Mouse (Mus musculus): ENCODE measurements around the gene Limch1. TPM values are rescaled to one million over a fixed set of nuclear protein-coding genes. Genes with fewer than 3 reads are reported as not detected.

Limch1 gene
- total RNA-seq, 2 experiments from 2014 or later = 69.5 to 100 TPM

- DNase-seq = no peak
Measured at GRCm38 (mm10) chr5:66746761-66747160, 1.1 kb downstream of the Limch1 start.

GRCm38 (mm10) chr5:66747761-66748430 is 2.3 kb downstream of the Limch1 start:
- DNase-seq = no peak

GRCm38 (mm10) chr5:66748448-66749115 is 3.0 kb downstream of the Limch1 start:
- DNase-seq = no peak

GRCm38 (mm10) chr5:66750641-66751040 is 5.0 kb downstream of the Limch1 start:
- no peak for DNase-seq

GRCm38 (mm10) chr5:66751332-66751980 is 5.8 kb downstream of the Limch1 start:
- DNase-seq = no peak

- DNase-seq = no peak
Measured at GRCm38 (mm10) chr5:66753620-66754019, 8.0 kb downstream of the Limch1 start.

GRCm38 (mm10) chr5:66756821-66757705 is 11.4 kb downstream of the Limch1 start:
- DNase-seq = no peak

- no peak for DNase-seq
Measured at GRCm38 (mm10) chr5:66757706-66758237, 12.1 kb downstream of the Limch1 start.

- no peak for DNase-seq
Measured at GRCm38 (mm10) chr5:66759354-66759753, 13.7 kb downstream of the Limch1 start.

- DNase-seq = no peak
Measured at GRCm38 (mm10) chr5:66760747-66761146, 15.1 kb downstream of the Limch1 start.

GRCm38 (mm10) chr5:66762006-66762405 is 16.4 kb downstream of the Limch1 start:
- DNase-seq = no peak

GRCm38 (mm10) chr5:66764129-66764528 is 18.5 kb downstream of the Limch1 start:
- DNase-seq = no peak

GRCm38 (mm10) chr5:66765911-66766310 is 20.3 kb downstream of the Limch1 start:
- no peak for DNase-seq

- no peak for DNase-seq
Measured at GRCm38 (mm10) chr5:66768034-66768433, 22.4 kb downstream of the Limch1 start.

- DNase-seq = no peak
Measured at GRCm38 (mm10) chr5:66769070-66769469, 23.4 kb downstream of the Limch1 start.

GRCm38 (mm10) chr5:66769558-66769957 is 23.9 kb downstream of the Limch1 start:
- no peak for DNase-seq

- no peak for DNase-seq
Measured at GRCm38 (mm10) chr5:66777999-66778710, 32.5 kb downstream of the Limch1 start.

- no peak for DNase-seq
Measured at GRCm38 (mm10) chr5:66780371-66780770, 34.7 kb downstream of the Limch1 start.

GRCm38 (mm10) chr5:66781507-66781906 is 35.9 kb downstream of the Limch1 start:
- no peak for DNase-seq

- no peak for DNase-seq
Measured at GRCm38 (mm10) chr5:66782851-66783250, 37.2 kb downstream of the Limch1 start.

- DNase-seq = no peak
Measured at GRCm38 (mm10) chr5:66784624-66785361, 39.2 kb downstream of the Limch1 start.

Data from adrenal gland, postnatal 10 days (tissue).